Comparison of ENCODE assay signal across 13 mouse cellular contexts in the genomic region with DNA sequence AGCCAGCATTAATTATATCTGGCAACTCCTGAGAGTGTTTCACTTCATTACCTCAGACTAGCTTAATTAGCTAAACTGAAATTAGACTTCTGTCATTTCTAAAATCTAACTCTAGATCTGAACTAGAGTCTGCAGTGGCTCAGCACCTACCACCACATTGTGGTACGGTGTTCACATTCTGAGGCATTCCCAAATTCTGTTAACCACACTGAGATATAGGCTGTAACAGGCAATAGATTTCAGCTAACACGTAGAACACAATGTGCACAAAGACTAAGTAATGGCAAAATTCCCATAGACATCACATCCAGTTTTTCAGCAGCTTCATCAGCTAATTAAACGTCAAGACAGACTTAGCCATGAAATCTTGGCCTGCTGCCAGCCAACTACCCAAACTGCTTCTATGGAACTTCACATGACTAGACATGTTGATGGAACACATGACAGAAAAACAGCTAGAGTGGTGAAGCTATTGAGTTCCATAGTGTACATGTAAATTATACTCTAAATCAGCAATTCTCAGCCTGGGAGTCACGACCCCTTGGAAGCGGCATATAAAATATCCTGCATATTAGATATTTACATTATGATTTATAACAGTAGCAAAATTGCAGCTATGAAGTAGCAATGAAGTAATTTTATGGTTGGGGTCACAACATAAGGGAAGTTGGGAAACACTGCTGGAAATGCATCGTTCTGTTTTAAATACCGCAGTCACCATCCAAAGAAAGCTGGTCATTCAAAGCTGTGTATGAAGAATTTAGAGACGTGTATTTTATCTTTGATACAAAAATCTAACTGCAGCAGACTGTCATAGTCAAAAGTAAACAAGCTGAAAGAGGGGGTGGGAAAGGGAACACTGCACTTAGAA.
A peak's percentile ranks its signal among the peaks of the same experiment; 100 is the strongest.
DNase-seq lines count a peak whose midpoint lies in the region; ATAC-seq and TF ChIP-seq lines count a peak whose summit lies in the region.
"Had no signal": no experiment of that assay in that cellular context is flagged by ENCODE, and none has a peak within 500 bp of the region (broad histone marks: within the 10 kb centered on the region; RNA-seq: fewer than 3 reads in every experiment).

No protein-coding gene starts in this region.

- H3K9me3 ChIP-seq in hindbrain, embryonic 13.5 days = no peaks in the 10 kb centered on the region
- H3K9me3 ChIP-seq in hindbrain, embryonic 12.5 days (replicated peaks) = no peaks in the 10 kb centered on the region
- no peaks in the 10 kb centered on the region for H3K9me3 ChIP-seq in midbrain, embryonic 14.5 days (ENCODE audit: control insufficient read depth, low read length)
- H3K9me3 ChIP-seq in midbrain, embryonic 13.5 days = no peaks in the 10 kb centered on the region

- H3K4me1 ChIP-seq in hindbrain, embryonic 13.5 days (replicated peaks) = peaks cover 18% of the 10 kb centered on the region
- H3K4me1 ChIP-seq in hindbrain, embryonic 12.5 days = peaks cover 17% of the 10 kb centered on the region
- 0 out of 2 replicates have a peak, but pooled peaks cover 5% of the 10 kb centered on the region for H3K4me1 ChIP-seq in midbrain, embryonic 14.5 days (ENCODE audit: control insufficient read depth, insufficient read depth, low read length)
- H3K4me1 ChIP-seq in midbrain, embryonic 13.5 days (replicated peaks) = peaks cover 10% of the 10 kb centered on the region
- H3K4me1 ChIP-seq in thymus, adult 2 months (replicated peaks; ENCODE audit: control insufficient read depth, insufficient read depth, low read length) = no peaks in the 10 kb centered on the region

- TF ChIP-seq POLR2A in brain, embryonic 14.5 days (IDR thresholded peaks at IDR 0.05; ENCODE audit: borderline replicate concordance, extremely low read depth, insufficient read depth, insufficient read length, poor library complexity, severe bottlenecking) = no peak
- no peak for TF ChIP-seq POLR2A in thymus, adult 2 months (IDR thresholded peaks at IDR 0.05; ENCODE audit: control insufficient read depth, extremely low read depth, insufficient read depth, low read length, poor library complexity)

- no peaks in the 10 kb centered on the region for H3K27me3 ChIP-seq in hindbrain, embryonic 13.5 days
- H3K27me3 ChIP-seq in hindbrain, embryonic 12.5 days = no peaks in the 10 kb centered on the region
- H3K27me3 ChIP-seq in midbrain, embryonic 14.5 days (ENCODE audit: control insufficient read depth, insufficient read depth, low read length) = no peaks in the 10 kb centered on the region
- no peaks in the 10 kb centered on the region for H3K27me3 ChIP-seq in midbrain, embryonic 13.5 days
- H3K27me3 ChIP-seq in thymus, adult 2 months (ENCODE audit: control insufficient read depth, insufficient read depth, low read length) = no peaks in the 10 kb centered on the region
- H3K27me3 ChIP-seq: CH12.LX had no signal

- WGBS in hindbrain, embryonic 13.5 days = 74% methylated on average over 8 of the region's 8 CpGs
- WGBS in hindbrain, embryonic 12.5 days = 82% methylated on average over 8 of the region's 8 CpGs
- WGBS in midbrain, embryonic 14.5 days = 77% methylated on average over 8 of the region's 8 CpGs
- 84% methylated on average over 8 of the region's 8 CpGs for WGBS in midbrain, embryonic 13.5 days
- 93% methylated on average over 8 of the region's 8 CpGs for WGBS in thymus, adult 2 months

- H3K36me3 ChIP-seq in hindbrain, embryonic 13.5 days = peaks cover 10% of the 10 kb centered on the region
- peaks cover 13% of the 10 kb centered on the region for H3K36me3 ChIP-seq in hindbrain, embryonic 12.5 days
- no peaks in the 10 kb centered on the region for H3K36me3 ChIP-seq in midbrain, embryonic 14.5 days (ENCODE audit: control insufficient read depth, insufficient read depth, low read length)
- H3K36me3 ChIP-seq in midbrain, embryonic 13.5 days = peaks cover 18% of the 10 kb centered on the region
- H3K36me3 ChIP-seq in thymus, adult 2 months (ENCODE audit: control insufficient read depth, insufficient read depth, low read length) = peaks cover 6% of the 10 kb centered on the region; the same call in 1 of the 2 replicates

- peak; percentile 71 for DNase-seq in midbrain, embryonic 14.5 days
- peak; percentile 97 for DNase-seq in brain, embryonic 14.5 days (ENCODE audit: low read depth)
- peak; percentile 42 for DNase-seq in layer of hippocampus, adult 9-11 months
- no peak for DNase-seq in thymus, adult 2 months
- no peak for DNase-seq in spleen, postnatal 36 days (ENCODE audit: low spot score in 2 of 2)
- DNase-seq: adrenal gland, postnatal 10 days; gastrocnemius, postnatal 25 days had no signal

- no peak overlapping the region for H3K4me2 ChIP-seq in hindbrain, embryonic 13.5 days
- H3K4me2 ChIP-seq in hindbrain, embryonic 12.5 days (replicated peaks) = no peak overlapping the region
- H3K4me2 ChIP-seq in midbrain, embryonic 14.5 days (ENCODE audit: low read length) = no peak overlapping the region
- no peak overlapping the region for H3K4me2 ChIP-seq in midbrain, embryonic 13.5 days (replicated peaks)
- H3K4me2 ChIP-seq: liver, embryonic 11.5 days had no signal

- ATAC-seq in hindbrain, embryonic 13.5 days (ENCODE audit: low FRiP score) = no peak; the same call in 1 of the 2 replicates
- no peak for ATAC-seq in hindbrain, embryonic 12.5 days (ENCODE audit: low FRiP score)
- ATAC-seq in midbrain, embryonic 14.5 days (ENCODE audit: low FRiP score, low TSS enrichment) = no peak; the same call in 1 of the 2 replicates
- ATAC-seq in midbrain, embryonic 13.5 days = no peak
- ATAC-seq: inflammation-experienced regulatory T-cells, adult 6 months had no signal

- H3K27ac ChIP-seq in hindbrain, embryonic 13.5 days = peak overlapping the region; percentile 46; the same call in 1 of the 2 replicates
- no peak overlapping the region for H3K27ac ChIP-seq in hindbrain, embryonic 12.5 days
- H3K27ac ChIP-seq in midbrain, embryonic 14.5 days (replicated peaks; ENCODE audit: low read depth, low read length) = peak overlapping the region; percentile 37; the same call in 1 of the 2 replicates
- H3K27ac ChIP-seq in midbrain, embryonic 13.5 days = no peak overlapping the region
- H3K27ac ChIP-seq in thymus, adult 2 months (ENCODE audit: control insufficient read depth, insufficient read depth, low read length) = no peak overlapping the region

- TF ChIP-seq CTCF in brain, embryonic 14.5 days (IDR thresholded peaks at IDR 0.05; ENCODE audit: borderline replicate concordance, extremely low read depth, insufficient read depth, insufficient read length) = no peak
- no peak for TF ChIP-seq CTCF in thymus, adult 2 months (IDR thresholded peaks at IDR 0.05; ENCODE audit: borderline replicate concordance, control insufficient read depth, extremely low read depth, insufficient read depth, low read length, poor library complexity)

- no peak overlapping the region for H3K9ac ChIP-seq in hindbrain, embryonic 13.5 days
- H3K9ac ChIP-seq in hindbrain, embryonic 12.5 days = no peak overlapping the region
- no peak overlapping the region; the same call in 1 of the 2 replicates for H3K9ac ChIP-seq in midbrain, embryonic 14.5 days (replicated peaks; ENCODE audit: low read length)
- H3K9ac ChIP-seq in midbrain, embryonic 13.5 days (replicated peaks) = no peak overlapping the region

- no peak overlapping the region for H3K4me3 ChIP-seq in hindbrain, embryonic 13.5 days
- no peak overlapping the region for H3K4me3 ChIP-seq in hindbrain, embryonic 12.5 days
- no peak overlapping the region for H3K4me3 ChIP-seq in midbrain, embryonic 14.5 days (replicated peaks; ENCODE audit: low read depth, low read length)
- no peak overlapping the region for H3K4me3 ChIP-seq in midbrain, embryonic 13.5 days (replicated peaks)
- no peak overlapping the region for H3K4me3 ChIP-seq in thymus, adult 2 months (ENCODE audit: control insufficient read depth, insufficient read depth, low read length)

Comparison
In these comparisons a context has a peak if more than half of its experiments do, and no peak if none do; other contexts are left out.
1. H3K27ac ChIP-seq: peak in hindbrain, embryonic 13.5 days (single experiment) and midbrain, embryonic 14.5 days (single experiment); none in hindbrain, embryonic 12.5 days (single experiment), midbrain, embryonic 13.5 days (single experiment) and thymus, adult 2 months (single experiment).
2. DNase-seq: peak in midbrain, embryonic 14.5 days (single experiment), brain, embryonic 14.5 days (single experiment) and layer of hippocampus, adult 9-11 months (single experiment); none in thymus, adult 2 months (single experiment) and spleen, postnatal 36 days (0 of 2).